Mouse (Mus musculus) heart, postnatal 0 days (tissue): ENCODE measurements around the gene Dgkz. TPM values are rescaled to one million over a fixed set of nuclear protein-coding genes. Genes with fewer than 3 reads are reported as not detected.

Experiments used
- ATAC-seq: fragments of 200-750 bp; cut with Nextera tagmentation; 2 replicates; pipeline ENCODE4 v1.8.0; 2017; ENCODE audit warnings: low read depth, moderate number of reproducible peaks, moderate library complexity; ENCODE audit not compliant: insufficient read depth
- DNase-seq: peaks from one replicate; pipeline ENCODE4 v3.0.0-alpha.2; 2016; ENCODE audit warnings: low spot score
- H3K27ac ChIP-seq: fragments of 300-500 bp; sonication (generic); 2 replicates; pipeline ENCODE4 v1.5.1; 2014; ENCODE audit warnings: low read depth, mild to moderate bottlenecking
- H3K27me3 ChIP-seq: fragments of 300-500 bp; sonication (generic); 2 replicates; pipeline ENCODE4 v1.6.1; 2014; ENCODE audit warnings: low read length, mixed read lengths; ENCODE audit not compliant: control insufficient read depth, insufficient read depth
- H3K36me3 ChIP-seq: fragments of 300-500 bp; sonication (generic); replicated peaks from 2 replicates; pipeline ENCODE4 v1.6.1; 2014; ENCODE audit warnings: low read length, mixed read lengths; ENCODE audit not compliant: control insufficient read depth, insufficient read depth
- H3K4me1 ChIP-seq: fragments of 300-500 bp; sonication (generic); 2 replicates; pipeline ENCODE4 v1.6.1; 2014; ENCODE audit warnings: antibody characterized with exemption; ENCODE audit not compliant: control insufficient read depth, insufficient read depth
- H3K4me2 ChIP-seq: fragments of 300-500 bp; sonication (generic); 2 replicates; pipeline ENCODE4 v1.6.1; 2014; ENCODE audit warnings: low read depth, mild to moderate bottlenecking, low read length, moderate library complexity
- H3K4me3 ChIP-seq: fragments of 300-500 bp; sonication (generic); 2 replicates; pipeline ENCODE4 v1.5.1; 2014; ENCODE audit warnings: low read depth, low read length
- H3K9ac ChIP-seq: fragments of 300-500 bp; sonication (generic); replicated peaks from 2 replicates; pipeline ENCODE4 v1.6.1; 2014; ENCODE audit warnings: low read depth, low read length, mixed read lengths
- H3K9me3 ChIP-seq: fragments of 300-500 bp; sonication (generic); replicated peaks from 2 replicates; pipeline ENCODE4 v1.6.1; 2016; ENCODE audit warnings: low read length; ENCODE audit not compliant: control insufficient read depth
- CTCF ChIP-seq: IDR thresholded peaks from 2 replicates; pipeline ENCODE4 v1.5.1; 2016; ENCODE audit warnings: antibody characterized with exemption, control low read depth, low read depth
- EP300 ChIP-seq: IDR thresholded peaks from 2 replicates; pipeline ENCODE4 v1.6.1; 2016; ENCODE audit warnings: antibody characterized with exemption, low read depth
- WGBS: fragments of 180-500 bp; shearing (Covaris S2); extraction: QIAGEN DNeasy Blood & Tissue Kit; methylation state at CpG from one replicate; pipeline ENCODE4 v1.1.7; 2014; 5-methylcytosine and 5-hydroxymethylcytosine counted together
- polyA plus RNA-seq: library from polyadenylated mRNA; unstranded; fragments of >200 nt; fragmentation: Nextera tagmentation; extraction: Ambion mirVana; gene quantifications from 2 replicates; pipeline ENCODE4 v1.2.1, GENCODE M21; 2015
- total RNA-seq: library from RNA; depleted of rRNA; stranded (reverse); fragments of >200 nt; gene quantifications from 2 replicates; pipeline ENCODE4 v1.2.3, GENCODE M21; 2014; ENCODE audit warnings: low replicate concordance

Gene Dgkz
- total and polyA plus RNA-seq, 2 experiments from 2014 or later: 26.2 to 77.9 TPM

DNA sequence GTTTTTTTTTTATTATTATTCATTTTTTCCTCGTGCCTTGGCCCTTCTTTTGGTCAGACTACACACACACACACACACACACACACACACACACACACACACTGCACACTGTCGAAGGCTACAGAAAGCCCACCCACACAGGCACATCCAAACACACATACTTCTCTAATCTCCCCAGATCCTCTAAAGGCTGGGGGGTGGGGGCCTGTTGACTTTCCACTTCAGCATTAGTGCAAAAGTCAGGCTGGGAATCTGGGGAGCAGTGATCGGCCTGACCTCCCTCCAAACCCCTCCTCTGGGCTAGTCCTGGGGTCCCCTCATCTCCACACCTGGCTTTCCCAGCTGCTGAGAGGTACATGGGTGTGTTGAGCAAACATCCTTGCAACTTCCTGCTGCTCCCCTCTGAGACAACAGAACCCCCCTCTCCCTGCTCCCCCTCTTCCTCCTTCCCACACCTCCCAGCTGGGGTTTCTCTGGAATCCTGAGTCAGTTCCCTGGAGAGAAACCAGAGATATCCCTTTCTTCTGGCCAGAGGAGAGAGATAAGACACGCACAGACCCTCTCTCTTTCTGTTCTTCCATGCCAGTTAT lies 45.1 kb upstream of the Dgkz start:
- Histone ChIP-seq H3K4me1 (peaks cover 18% of the 10 kb centered on the region), H3K4me3 (no peak overlapping the region), H3K4me2 (peak overlapping the region; percentile 15; the same call in 1 of the 2 replicates), H3K27me3 (peaks cover 3% of the 10 kb centered on the region; the same call in 1 of the 2 replicates), H3K36me3 (no peaks in the 10 kb centered on the region), H3K9ac (no peak overlapping the region), H3K27ac (peak overlapping the region; percentile 11; the same call in 1 of the 2 replicates), H3K9me3 (no peaks in the 10 kb centered on the region)
- ATAC-seq: 0 out of 2 replicates have a peak, but pooled peaks have one; percentile 9
- no peak for TF ChIP-seq EP300
- no peak for TF ChIP-seq CTCF
- WGBS: 23% methylated on average over 4 of the region's 4 CpGs
- DNase-seq: no peak

DNA sequence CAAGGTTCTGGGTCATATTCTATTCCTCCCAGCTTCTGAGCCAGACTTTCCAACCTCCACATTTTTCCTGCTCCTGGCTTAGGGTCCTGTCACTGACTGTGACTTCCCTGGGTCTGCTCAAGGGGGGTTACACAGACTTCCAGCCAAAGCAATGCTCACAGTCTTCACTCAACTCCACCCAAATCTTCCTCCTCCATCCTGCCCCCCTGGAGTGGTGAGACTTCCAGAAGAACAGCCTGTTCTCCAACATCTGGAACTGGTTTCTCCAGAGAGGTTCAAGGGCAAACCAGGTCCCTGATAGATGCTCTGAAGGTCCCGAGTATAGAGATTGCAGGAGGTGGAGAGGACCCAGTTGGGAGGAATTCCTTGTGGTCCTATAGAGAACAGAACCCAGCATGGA lies 41.8 kb upstream of the Dgkz start:
- Histone ChIP-seq H3K4me1 (peaks cover 10% of the 10 kb centered on the region; the same call in 1 of the 2 replicates), H3K4me2 (no peak overlapping the region), H3K9ac (no peak overlapping the region), H3K27me3 (peaks cover 3% of the 10 kb centered on the region; the same call in 1 of the 2 replicates), H3K9me3 (no peaks in the 10 kb centered on the region), H3K36me3 (no peaks in the 10 kb centered on the region), H3K4me3 (no peak overlapping the region), H3K27ac (0 out of 2 replicates have a peak overlapping the region, but pooled peaks have one; percentile 13)
- DNase-seq (no peak), ATAC-seq (no peak)
- 54% methylated on average over 1 of the region's 1 CpGs for WGBS
- TF ChIP-seq CTCF (no peak), EP300 (no peak)

- peak; percentile 48; the same call in 1 of the 2 replicates for ATAC-seq
- peaks cover 10% of the 10 kb centered on the region; the same call in 1 of the 2 replicates for H3K4me1 ChIP-seq
- no peaks in the 10 kb centered on the region for H3K36me3 ChIP-seq
- TF ChIP-seq CTCF (no peak), EP300 (no peak)
- 0 out of 2 replicates have a peak overlapping the region, but pooled peaks have one; percentile 2 for H3K4me2 ChIP-seq
- peak overlapping the region; percentile 52; the same call in 1 of the 2 replicates for H3K27ac ChIP-seq
- WGBS: 19% methylated on average over 3 of the region's 3 CpGs
- DNase-seq: peak; percentile 60
- H3K9me3 ChIP-seq: no peaks in the 10 kb centered on the region
- H3K4me3 ChIP-seq: no peak overlapping the region
- H3K9ac ChIP-seq: no peak overlapping the region
- no peaks in the 10 kb centered on the region for H3K27me3 ChIP-seq
Measured at GRCm38 (mm10) chr2:92016981-92017380, 41.3 kb upstream of the Dgkz start.

GRCm38 (mm10) chr2:92014891-92015290 lies 39.2 kb upstream of the Dgkz start:
- H3K27me3 ChIP-seq: no peaks in the 10 kb centered on the region
- H3K27ac ChIP-seq: no peak overlapping the region
- H3K4me2 ChIP-seq: no peak overlapping the region
- H3K9ac ChIP-seq: no peak overlapping the region
- no peaks in the 10 kb centered on the region for H3K9me3 ChIP-seq
- TF ChIP-seq EP300 (no peak), CTCF (no peak)
- no peaks in the 10 kb centered on the region for H3K36me3 ChIP-seq
- DNase-seq: no peak
- WGBS: 83% methylated on average over 5 of the region's 5 CpGs
- H3K4me1 ChIP-seq: peaks cover 10% of the 10 kb centered on the region; the same call in 1 of the 2 replicates
- H3K4me3 ChIP-seq: no peak overlapping the region
- ATAC-seq: no peak

GRCm38 (mm10) chr2:92014248-92014647 lies 38.6 kb upstream of the Dgkz start:
- Histone ChIP-seq H3K27me3 (no peaks in the 10 kb centered on the region), H3K27ac (no peak overlapping the region), H3K9ac (no peak overlapping the region), H3K4me3 (no peak overlapping the region), H3K9me3 (no peaks in the 10 kb centered on the region), H3K4me2 (no peak overlapping the region), H3K4me1 (peaks cover 10% of the 10 kb centered on the region; the same call in 1 of the 2 replicates), H3K36me3 (no peaks in the 10 kb centered on the region)
- TF ChIP-seq EP300 (no peak), CTCF (no peak)
- ATAC-seq (no peak), DNase-seq (no peak)
- WGBS: 76% methylated on average over 6 of the region's 6 CpGs
